Mouse (Mus musculus): ENCODE data around the gene Gm4985. TPM values are rescaled to one million over a fixed set of nuclear protein-coding genes. Genes with fewer than 3 reads are reported as not detected.
"Not testable (repeated sequence)": the region's sequence is repeated elsewhere in the genome, so short reads cannot be mapped to it uniquely, and the experiment has no call there.

Gene Gm4985
- not detected for total RNA-seq (2021)
- long read RNA-seq, experiment 1, result 0 reads
- long read RNA-seq, experiment 2, result 0 reads

- not testable (repeated sequence) for DNase-seq (ENCODE audit: low spot score)
Measured at GRCm38 (mm10) chrX:23958834-23959233, at the start of gene Gm4985. Gene Gm4985, minus strand, starts transcription at chrX:23958934.

DNA sequence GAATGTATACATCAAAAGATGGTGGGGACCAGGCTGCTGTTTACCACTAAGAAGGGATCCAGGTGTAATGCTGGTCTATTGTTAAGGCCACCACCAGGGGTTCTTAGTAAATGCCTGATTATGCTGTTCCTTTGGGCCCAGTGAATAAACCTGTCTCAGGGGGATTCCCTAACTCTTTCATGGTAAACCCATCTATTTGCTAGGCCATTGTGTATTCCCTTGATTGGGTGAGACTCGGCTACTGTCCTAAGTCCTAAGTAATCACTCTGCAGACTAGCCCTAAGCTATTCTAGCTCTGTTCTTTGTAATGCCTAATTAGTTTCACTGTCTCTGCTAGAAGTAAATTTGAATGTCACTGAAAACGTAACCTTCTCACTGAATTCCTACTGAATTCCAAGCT, 4.6 kb downstream of the Gm4985 start:
- DNase-seq (ENCODE audit: low spot score), result no peak

Small RNA genes lying within 50 kb of the gene (microRNA-seq; reads per million reads assigned to microRNA genes)
- gene Gm25299, result not detected

Other genes starting within 250 kb of the Gm4985 start
- gene Gm4907, start 76.4 kb downstream of the Gm4985 start, total RNA-seq (2021), result not detected

Measured in gastrocnemius, adult 18-20 months (tissue).